Mouse (Mus musculus) lung, postnatal 0 days (tissue): ENCODE data around the gene Micu1.

Experiments
- CTCF ChIP-seq: IDR thresholded peaks from 2 replicates; pipeline ENCODE4 v1.5.1; 2016; ENCODE audit warnings: antibody characterized with exemption, mild to moderate bottlenecking
- EP300 ChIP-seq: IDR thresholded peaks from 2 replicates; pipeline ENCODE4 v1.6.1; 2016; ENCODE audit warnings: antibody characterized with exemption, mild to moderate bottlenecking, control low read depth

- TF ChIP-seq CTCF: no peak
- TF ChIP-seq EP300: no peak
These were observed 177.7 kb downstream of the Micu1 start for GRCm38 (mm10) chr10:59880029-59880386.
